Mouse (Mus musculus) neutrophil, adult 83 days (primary cell): ENCODE measurements around the gene Med6. TPM values are rescaled to one million over a fixed set of nuclear protein-coding genes. Genes with fewer than 3 reads are reported as not detected.

Source experiments
- total RNA-seq, 2 experiments: library from RNA; stranded (reverse); gene quantifications; one replicate each; pipeline ENCODE4 v1.2.4; 2023

Med6 gene
- total RNA-seq, result 10 to 100 TPM; 22.3 to 23.8 TPM

GRCm38 (mm10) chr12:81594902-81595671, at the start of gene Med6:
Med6 (minus strand) TSS chr12:81595008.

GRCm38 (mm10) chr12:81630915-81631660, 36.3 kb upstream of the Med6 start, which contains the start of gene Ttc9:
Ttc9 (plus strand) TSS chr12:81631249.

DNA sequence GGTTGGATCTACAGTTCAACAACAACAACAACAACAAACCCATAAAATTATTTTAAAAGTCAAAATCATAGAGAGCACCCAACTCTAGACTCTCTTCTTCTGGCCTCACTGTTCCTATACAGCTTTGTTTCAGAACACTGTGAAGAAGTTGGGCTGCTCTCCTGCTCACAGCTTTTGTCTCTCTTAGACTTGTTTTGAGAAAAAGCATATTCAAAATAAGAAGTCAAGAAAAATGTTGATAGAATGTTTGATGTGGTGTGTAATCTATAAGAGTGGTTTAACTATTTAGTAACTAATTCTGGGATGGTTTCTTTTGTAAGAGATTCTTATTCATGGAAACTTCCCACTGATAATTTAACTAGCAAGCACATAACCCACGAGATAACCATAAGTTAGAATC, 26.4 kb downstream of the Med6 start, which contains the start of gene Adam21:
Gene Adam21 (minus strand): TSS at position 101 of the 400 bp plus-strand sequence.

DNA sequence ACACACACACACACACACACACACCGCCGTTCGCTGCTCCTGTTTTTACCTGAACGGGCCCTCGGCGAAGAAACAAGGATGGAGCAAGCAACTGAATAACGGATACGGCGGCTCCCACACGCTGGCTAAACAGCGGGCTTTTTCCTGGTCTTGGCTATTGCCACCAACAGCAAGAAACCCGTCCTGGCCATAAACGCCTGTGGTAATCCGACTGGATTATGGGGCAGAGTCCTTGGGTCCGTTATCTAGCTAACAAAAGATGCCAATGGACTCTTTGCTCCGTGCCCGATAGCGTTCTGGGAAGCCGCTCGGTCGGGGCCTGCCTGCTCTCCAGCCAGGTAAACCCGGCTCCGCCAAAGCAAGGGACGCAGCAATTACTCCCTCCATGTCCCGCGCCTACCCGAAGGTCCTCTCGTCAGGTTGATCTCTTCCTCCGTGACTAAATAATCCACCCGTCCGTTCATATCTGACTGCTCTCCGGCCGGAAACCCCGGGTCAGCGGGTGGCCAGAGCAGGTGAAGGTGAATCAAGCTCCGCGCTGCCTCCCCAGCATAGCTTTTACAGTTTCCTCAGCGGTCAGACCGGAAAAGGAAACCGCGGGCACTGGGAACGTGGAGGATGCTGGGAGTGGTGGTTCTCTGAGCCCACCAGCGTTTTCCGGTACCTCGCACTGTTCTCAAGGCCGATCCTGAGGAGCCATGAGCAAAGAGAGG, 62.3 kb downstream of the Med6 start, which contains the start of the genes Gm20498 and Synj2bp:
Gene Gm20498 (minus strand): TSS at position 590 of the 713 bp plus-strand sequence.
Gene Synj2bp (minus strand): TSS at position 596 of the 713 bp plus-strand sequence.

Other genes starting within 250 kb of the Med6 start
- under 1 TPM; 0.31 to 0.93 TPM for gene Gm4787, start 215.5 kb downstream of the Med6 start, total RNA-seq
- 1 to 10 TPM in 1 of 2 experiments, under 1 TPM in 1; 0.48 to 1.1 TPM for gene Adam4, start 173.1 kb downstream of the Med6 start, total RNA-seq
- gene Cox16, start 109.9 kb downstream of the Med6 start, total RNA-seq, result 10 to 100 TPM; 28.2 to 38.4 TPM
- 1 to 10 TPM; 8.8 to 9.7 TPM for gene Gm20498, start 62.1 kb downstream of the Med6 start, total RNA-seq
- gene Synj2bp, start 62.1 kb downstream of the Med6 start, total RNA-seq, result 10 to 100 TPM; 11.9 to 13.7 TPM
- gene Adam21, start 26.5 kb downstream of the Med6 start, total RNA-seq, result not detected
- gene Ttc9, start 36.2 kb upstream of the Med6 start, total RNA-seq, result not detected
- 10 to 100 TPM; 32.6 to 37.3 TPM for gene Map3k9, start 186.2 kb upstream of the Med6 start, total RNA-seq